ENCODE assay signal across 23 mouse cellular contexts in the genomic region with DNA sequence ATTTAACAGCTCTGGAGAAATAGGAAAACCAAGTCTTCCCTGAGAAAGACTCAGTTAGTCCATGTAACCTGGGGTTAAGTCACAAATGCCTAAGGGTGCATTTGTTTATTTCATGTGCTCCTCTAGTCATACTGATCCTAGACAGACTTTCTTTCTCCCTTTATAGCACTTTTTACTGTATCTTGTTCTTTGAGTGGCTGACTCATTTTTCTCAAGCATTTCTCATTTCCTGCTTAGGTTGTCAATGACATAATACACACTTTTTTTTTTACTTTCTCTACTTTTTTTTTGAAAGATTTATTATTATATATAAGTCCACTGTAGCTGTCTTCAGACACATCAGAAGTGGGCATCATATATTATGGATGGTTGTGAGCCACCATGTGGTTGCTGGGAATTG.
"Had no signal": no experiment of that assay in that cellular context is flagged by ENCODE, and none has a peak within 500 bp of the region (broad histone marks: within the 10 kb centered on the region; RNA-seq: fewer than 3 reads in every experiment).

No protein-coding gene starts in this region.

- H3K4me3 ChIP-seq: gastrocnemius, adult 2 months; heart, embryonic 10.5 days; heart, embryonic 12.5 days; hindbrain, embryonic 10.5 days; hindbrain, embryonic 12.5 days; intestine, embryonic 15.5 days; layer of hippocampus, adult 2 months; limb, embryonic 13.5 days; limb, embryonic 15.5 days; liver, embryonic 12.5 days had no signal

- H3K4me2 ChIP-seq: heart, embryonic 12.5 days; hindbrain, embryonic 12.5 days; hindbrain, embryonic 14.5 days; intestine, embryonic 15.5 days; limb, embryonic 13.5 days; limb, embryonic 15.5 days; liver, embryonic 12.5 days had no signal

- H3K4me1 ChIP-seq: heart, embryonic 10.5 days; heart, embryonic 12.5 days; hindbrain, embryonic 10.5 days; hindbrain, embryonic 12.5 days; intestine, embryonic 15.5 days; limb, embryonic 13.5 days; limb, embryonic 15.5 days; liver, embryonic 12.5 days had no signal

- H3K9ac ChIP-seq: heart, embryonic 12.5 days; hindbrain, embryonic 12.5 days; hindbrain, embryonic 14.5 days; intestine, embryonic 15.5 days; limb, embryonic 13.5 days; limb, embryonic 15.5 days; liver, embryonic 12.5 days; liver, embryonic 14.5 days had no signal

- H3K27ac ChIP-seq: gastrocnemius, adult 2 months; heart, embryonic 10.5 days; hindbrain, embryonic 10.5 days; hindbrain, embryonic 12.5 days; hindbrain, embryonic 14.5 days; intestine, embryonic 15.5 days; layer of hippocampus, adult 2 months; limb, embryonic 13.5 days; limb, embryonic 15.5 days; liver, embryonic 12.5 days; liver, embryonic 14.5 days had no signal

- DNase-seq: gastrocnemius, adult 2 months; gastrocnemius, postnatal 10 days; gastrocnemius, postnatal 25 days; heart, postnatal 10 days; heart, postnatal 4 days; kidney, adult 18-20 months; kidney, adult 8-10 months; kidney, postnatal 10 days; kidney, postnatal 25 days; kidney, postnatal 4 days; layer of hippocampus, postnatal 36 days; left cerebral cortex, postnatal 4 days had no signal

- H3K36me3 ChIP-seq: hindbrain, embryonic 12.5 days; intestine, embryonic 15.5 days; limb, embryonic 15.5 days had no signal

- H3K9me3 ChIP-seq: heart, embryonic 10.5 days; heart, embryonic 12.5 days; hindbrain, embryonic 10.5 days; hindbrain, embryonic 12.5 days; intestine, embryonic 15.5 days; limb, embryonic 13.5 days; limb, embryonic 15.5 days; liver, embryonic 12.5 days had no signal

- H3K27me3 ChIP-seq: heart, embryonic 12.5 days; hindbrain, embryonic 12.5 days; intestine, embryonic 15.5 days; limb, embryonic 13.5 days; limb, embryonic 15.5 days; liver, embryonic 12.5 days had no signal
